ENCODE assay signal across 11 mouse cellular contexts in the genomic region with DNA sequence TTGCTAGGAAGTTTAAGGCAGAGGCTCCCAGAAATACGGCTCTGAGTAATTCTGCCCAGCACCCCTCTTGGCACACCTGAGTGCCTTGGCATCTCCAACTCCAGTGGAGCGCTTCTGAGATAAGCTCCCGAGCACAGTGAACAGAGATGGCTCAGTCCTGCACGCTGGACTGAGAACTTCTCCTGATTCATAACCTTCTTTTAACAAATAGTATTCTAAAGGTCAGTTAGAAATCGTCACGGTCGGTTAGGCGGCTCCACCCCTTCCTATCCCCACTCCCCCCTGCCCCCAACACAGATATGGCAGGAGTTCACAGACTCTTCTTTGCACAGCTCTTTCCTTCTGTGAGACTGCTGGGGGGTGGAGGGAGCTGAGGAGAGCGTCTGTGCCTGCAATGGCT.
DNase-seq lines count a peak whose midpoint lies in the region; ATAC-seq lines count a peak whose summit lies in the region.
"Had no signal": no experiment of that assay in that cellular context is flagged by ENCODE, and none has a peak within 500 bp of the region (broad histone marks: within the 10 kb centered on the region; RNA-seq: fewer than 3 reads in every experiment).

No protein-coding gene starts in this region.

- H3K9ac ChIP-seq in heart, embryonic 11.5 days (ENCODE audit: low read depth, low read length), result no peak overlapping the region
- H3K9ac ChIP-seq: liver, embryonic 15.5 days had no signal

- peak; percentile 91 for DNase-seq in heart, adult 11 months
- no peak for DNase-seq in heart, postnatal 25 days (ENCODE audit: low spot score)
- DNase-seq in brain, adult 2 months (ENCODE audit: low read depth, low spot score), result peak; percentile 58
- peak; percentile 72 for DNase-seq in kidney, adult 9 months
- DNase-seq in right cerebral cortex, postnatal 14 days, result no peak
- DNase-seq in embryo, embryonic 9.5 days (ENCODE audit: extremely low spot score), result no peak
- DNase-seq: gastrocnemius, postnatal 36 days had no signal

- no peaks in the 10 kb centered on the region for H3K27me3 ChIP-seq in heart, embryonic 11.5 days (ENCODE audit: control insufficient read depth, insufficient read depth, low read length)
- H3K27me3 ChIP-seq: liver, embryonic 15.5 days had no signal

- H3K36me3 ChIP-seq in heart, embryonic 11.5 days (ENCODE audit: control insufficient read depth, insufficient read depth, low read length), result no peaks in the 10 kb centered on the region

- intact Hi-C loops in heart, postnatal 25 days (cut with DNase I), result no loop called here

- H3K27ac ChIP-seq in heart, embryonic 11.5 days (ENCODE audit: low read depth, low read length), result no peak overlapping the region
- H3K27ac ChIP-seq: liver, embryonic 15.5 days had no signal

- peak overlapping the region; percentile 5; the same call in 1 of the 2 replicates for H3K4me2 ChIP-seq in heart, embryonic 11.5 days
- H3K4me2 ChIP-seq: liver, embryonic 15.5 days had no signal

- H3K4me1 ChIP-seq in heart, embryonic 11.5 days (ENCODE audit: control insufficient read depth, insufficient read depth, low read length), result peaks cover 24% of the 10 kb centered on the region

- no peak for ATAC-seq in heart, embryonic 11.5 days (replicated peaks; ENCODE audit: insufficient number of reproducible peaks, low FRiP score, low TSS enrichment)
- ATAC-seq in megakaryocyte progenitor cell, adult 5-6 weeks (replicated peaks; ENCODE audit: poor library complexity), result no peak
- ATAC-seq: intestine, embryonic 16.5 days had no signal

- no peak overlapping the region for H3K4me3 ChIP-seq in heart, embryonic 11.5 days (ENCODE audit: low read depth, low read length)
- H3K4me3 ChIP-seq: liver, embryonic 15.5 days had no signal

- H3K9me3 ChIP-seq in heart, embryonic 11.5 days (replicated peaks; ENCODE audit: control insufficient read depth, low read length), result no peaks in the 10 kb centered on the region

- WGBS in heart, embryonic 11.5 days (ENCODE audit: insufficient replicate concordance), result 39% methylated on average over 9 of the region's 9 CpGs

Comparison
In these comparisons a context has a peak if more than half of its experiments do, and no peak if none do; other contexts are left out.
1. DNase-seq: peak in heart, adult 11 months (single experiment), brain, adult 2 months (single experiment) and kidney, adult 9 months (single experiment); none in heart, postnatal 25 days (single experiment), right cerebral cortex, postnatal 14 days (single experiment) and embryo, embryonic 9.5 days (single experiment).